Mouse (Mus musculus) left cerebral cortex, adult 11 months (tissue): Measurements from ENCODE around the gene Nox1.

Experiments used
- DNase-seq: peaks from one replicate; pipeline ENCODE4 v3.0.0; 2022; ENCODE audit warnings: low spot score

Gene Nox1

DNA sequence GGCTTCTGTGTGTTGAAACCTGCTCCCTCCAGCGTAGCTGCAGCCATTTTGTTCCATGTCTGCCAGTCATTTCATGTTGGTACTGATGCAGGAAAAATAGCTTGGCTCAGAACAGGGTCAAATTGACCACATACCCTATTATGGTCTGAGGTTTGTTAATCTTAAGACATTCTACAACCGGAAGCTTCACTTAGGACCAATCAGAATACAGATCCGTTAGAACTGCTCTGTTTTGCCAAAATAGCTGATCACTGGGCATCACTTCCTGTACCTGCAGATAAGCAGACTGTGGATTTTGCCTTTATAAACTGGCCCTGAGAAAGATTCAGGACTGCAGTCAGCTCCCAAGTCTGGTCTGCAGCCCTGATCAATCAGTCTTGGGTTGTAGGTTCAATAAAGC, 93.2 kb downstream of the Nox1 start:
- no peak for DNase-seq

DNA sequence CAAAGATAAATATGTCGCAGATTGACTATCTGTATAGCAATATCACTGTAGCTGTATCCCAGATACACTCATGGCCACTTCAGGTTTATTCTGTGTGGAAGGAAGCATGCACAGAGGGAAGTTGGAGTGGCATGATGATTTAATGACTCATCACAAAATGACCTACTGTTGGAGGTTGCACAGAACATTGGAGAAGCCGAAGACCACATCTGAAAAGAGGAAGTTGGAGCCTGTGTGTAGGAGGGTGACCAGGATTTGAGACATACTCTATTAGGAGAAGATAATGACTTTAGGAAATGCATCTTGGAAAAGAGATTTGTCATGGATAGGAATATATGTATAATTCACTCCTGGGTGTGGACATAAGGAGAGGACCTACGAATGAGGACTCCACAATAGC, 105.3 kb downstream of the Nox1 start:
- DNase-seq = no peak

DNA sequence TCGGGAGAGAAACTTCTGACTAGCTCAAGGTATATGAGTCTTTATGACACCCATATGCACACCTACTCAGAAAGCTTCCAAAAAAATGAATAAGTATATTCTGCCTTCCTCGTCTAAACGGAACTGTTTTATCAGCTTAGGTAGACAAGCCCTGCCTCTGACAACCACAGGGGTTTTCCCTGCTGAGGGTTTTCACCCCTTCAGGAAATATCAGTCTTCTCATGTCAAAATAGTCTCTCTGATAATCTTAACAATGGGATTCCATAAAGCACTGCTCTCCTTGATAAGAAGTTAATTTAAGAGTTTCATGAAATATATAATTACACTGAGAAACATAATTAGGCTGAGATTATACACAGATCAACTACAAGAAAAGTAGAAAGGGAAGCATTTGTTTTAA, 110.0 kb downstream of the Nox1 start:
- no peak for DNase-seq

DNA sequence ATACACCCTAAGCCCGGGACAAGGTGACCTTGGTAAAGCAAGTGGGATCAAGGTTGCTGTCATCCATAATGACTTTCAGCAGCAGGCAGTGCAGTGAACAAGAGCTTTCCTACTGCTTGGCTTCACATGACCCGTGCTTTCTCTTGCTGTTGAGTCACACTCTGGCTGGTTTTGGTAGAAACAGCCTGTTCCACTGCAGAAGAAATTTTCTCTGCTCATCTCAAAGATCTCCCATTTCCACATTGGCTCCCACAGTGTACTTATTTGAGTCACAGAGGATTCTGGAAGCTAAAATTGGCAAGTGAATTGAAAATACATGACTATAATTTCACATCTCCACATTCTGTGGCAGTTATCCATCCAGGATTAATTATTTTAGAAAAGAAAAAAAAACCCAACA, 119.1 kb downstream of the Nox1 start:
- peak; percentile 4 for DNase-seq

DNA sequence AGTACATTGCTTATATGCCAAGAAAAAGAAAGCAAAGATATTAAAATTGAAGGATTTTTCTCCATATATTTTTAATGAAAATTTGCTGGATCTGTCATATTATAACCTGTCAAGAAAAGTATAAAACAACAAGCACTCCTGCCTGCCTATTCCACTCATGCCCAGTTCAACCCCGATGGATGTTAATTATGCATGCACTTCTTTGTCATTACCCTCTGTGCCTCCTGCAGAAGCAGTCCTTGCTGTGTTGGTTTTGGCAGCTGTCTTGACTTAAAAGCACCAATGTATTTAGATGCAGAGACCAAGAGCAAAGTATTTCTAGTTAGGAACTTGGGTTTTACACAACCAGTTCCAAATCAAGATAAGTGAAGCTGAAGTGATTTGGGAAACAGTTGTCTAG, 136.3 kb downstream of the Nox1 start:
- DNase-seq = no peak

DNA sequence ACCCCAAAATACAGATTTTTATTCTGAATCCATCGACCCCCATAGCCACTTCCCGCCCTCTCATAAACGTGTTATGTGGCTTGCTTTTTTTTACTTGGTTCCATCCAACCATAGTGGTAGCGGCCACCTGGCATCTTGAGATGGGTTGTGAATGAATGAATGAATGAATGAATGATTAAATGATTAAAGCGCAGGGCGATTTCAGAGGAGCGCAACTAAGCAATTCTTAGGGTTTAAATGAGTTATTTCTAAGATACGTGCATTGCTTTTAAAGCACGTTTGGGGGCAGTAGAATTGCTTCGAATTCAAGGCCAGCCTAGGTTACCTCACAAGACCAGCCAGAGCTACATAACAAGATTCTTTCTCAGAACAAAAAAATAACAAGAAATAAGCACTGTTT, 162.0 kb downstream of the Nox1 start:
- no peak for DNase-seq

DNA sequence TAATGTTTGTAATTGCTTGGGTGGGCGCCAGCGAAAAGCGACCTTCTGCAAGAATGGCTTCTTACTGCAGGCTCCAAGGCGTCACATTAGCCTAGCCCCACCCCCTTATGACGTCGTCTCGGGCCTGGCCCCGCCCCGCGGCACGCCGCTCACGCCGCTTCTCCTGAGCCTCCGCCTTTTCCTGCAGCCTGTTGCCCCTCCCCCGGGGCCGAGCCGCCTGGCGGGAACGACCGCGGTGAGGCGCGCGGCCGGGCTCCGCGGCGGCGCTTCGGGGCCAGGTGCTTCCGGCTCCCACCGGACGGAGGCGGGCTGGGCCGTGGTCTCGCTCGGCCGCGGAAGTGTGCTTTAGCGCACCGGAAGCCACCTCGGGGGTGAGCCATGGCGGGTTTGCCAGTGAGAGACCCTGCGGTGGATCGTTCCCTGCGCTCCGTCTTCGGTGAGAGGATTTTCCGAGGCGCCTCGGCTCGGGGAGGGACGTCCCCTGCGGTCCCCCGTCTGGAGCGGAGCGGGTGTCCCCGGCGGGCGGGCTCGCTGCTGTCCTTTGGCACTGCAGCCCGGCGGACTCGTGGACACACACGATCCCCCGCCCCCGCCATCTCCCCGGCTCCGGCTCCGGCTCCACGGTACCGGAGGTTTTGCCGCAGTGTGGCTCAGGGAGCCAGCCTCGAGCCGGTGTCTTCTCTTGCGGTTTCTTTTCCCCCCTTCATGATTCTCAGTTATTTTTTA, 162.6 kb downstream of the Nox1 start, which contains the start of gene Cstf2:
Gene Cstf2 (plus strand): TSS at position 201 of the 726 bp plus-strand sequence.
- peak; percentile 89 for DNase-seq

DNA sequence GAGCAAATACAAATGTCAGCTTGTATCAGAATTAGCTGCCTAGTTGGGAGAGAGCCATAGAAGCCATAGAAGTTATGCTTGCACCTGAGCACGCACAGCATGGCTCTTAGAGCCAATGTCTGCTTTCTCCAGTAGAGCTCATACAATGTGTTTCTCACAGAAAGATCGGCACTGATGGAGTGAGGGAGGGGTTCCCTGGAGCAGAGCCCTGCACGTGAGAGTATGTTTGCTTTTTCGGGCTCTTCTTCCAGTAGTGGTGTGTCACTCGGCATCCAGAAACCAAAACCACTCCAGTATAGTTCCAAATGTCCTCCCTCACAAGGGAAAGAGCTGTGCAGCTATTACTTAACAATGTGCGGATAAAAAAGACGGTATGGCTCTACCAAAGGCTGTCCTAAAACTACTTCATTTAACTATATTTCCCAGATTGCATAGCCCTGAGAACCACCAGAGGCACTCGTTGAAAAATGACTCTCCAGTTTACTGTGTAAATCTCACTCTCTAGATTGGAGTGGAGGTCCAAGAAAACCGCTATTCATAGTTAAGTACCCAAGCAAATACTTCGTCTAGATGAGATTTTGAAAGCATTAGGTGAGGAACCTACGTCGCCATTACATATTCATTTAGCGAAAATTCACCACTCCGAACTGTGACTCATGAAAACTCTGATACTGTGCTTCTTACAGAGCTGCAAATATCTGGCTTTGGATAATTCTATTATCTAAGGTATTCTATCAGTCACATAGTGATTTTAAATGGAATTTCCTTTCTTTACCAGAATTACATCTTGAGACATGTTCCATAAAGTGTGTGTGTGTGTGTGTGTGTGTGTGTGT, 163.5 kb downstream of the Nox1 start:
- no peak for DNase-seq

DNA sequence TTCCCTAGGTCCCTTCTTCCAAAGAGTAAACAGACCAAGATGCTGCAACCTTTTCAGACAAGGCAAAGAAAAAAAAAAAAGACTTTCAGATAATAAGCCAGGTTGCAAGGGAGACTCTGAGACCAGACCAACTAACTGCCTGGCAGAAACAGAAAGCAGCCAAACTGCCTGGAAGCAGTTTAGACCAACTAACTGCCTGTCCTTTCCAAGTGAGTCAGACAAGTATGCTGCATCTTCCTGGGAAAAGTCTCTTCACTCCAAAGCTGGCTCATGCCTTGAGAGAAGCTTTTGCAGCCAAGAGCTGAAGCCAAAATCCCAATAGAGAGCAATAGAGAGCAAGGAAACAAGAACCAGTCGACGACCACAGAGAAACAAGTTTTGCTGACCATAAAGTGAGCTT, 164.9 kb downstream of the Nox1 start:
- DNase-seq = no peak

DNA sequence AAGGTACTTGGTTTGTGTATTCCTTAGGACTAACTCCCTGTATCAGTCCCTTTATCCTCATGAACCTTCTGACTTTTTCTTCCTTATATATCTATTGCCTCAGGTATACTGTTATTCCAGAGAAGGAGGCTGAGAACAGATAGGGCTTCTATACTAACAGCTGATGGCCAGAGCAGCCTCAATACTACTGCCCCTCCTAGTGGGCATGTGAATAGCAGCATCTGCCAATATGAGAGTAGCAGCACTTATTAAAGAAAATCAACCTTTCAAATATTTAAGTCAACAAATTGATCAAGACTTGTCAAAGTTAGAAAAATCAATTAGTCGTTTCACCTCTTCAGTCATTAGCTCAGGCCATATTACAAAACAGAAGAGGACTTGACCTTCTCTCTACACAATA, 172.8 kb downstream of the Nox1 start:
- DNase-seq = no peak
